Mouse (Mus musculus) forebrain, postnatal 0 days (tissue): Measurements from ENCODE around the gene Rasal2. TPM values are rescaled to one million over a fixed set of nuclear protein-coding genes. Genes with fewer than 3 reads are reported as not detected.

ENCODE experiments used
- ATAC-seq: fragments of 200-750 bp; cut with Nextera tagmentation; 2 replicates; pipeline ENCODE4 v1.8.0; 2017; ENCODE audit warnings: mild to moderate bottlenecking, moderate library complexity
- DNase-seq: peaks from one replicate; pipeline ENCODE4 v3.0.0-alpha.2; 2015
- H3K27ac ChIP-seq: fragments of 300-500 bp; sonication (generic); 2 replicates; pipeline ENCODE4 v1.5.1; 2014; ENCODE audit warnings: low read depth, mild to moderate bottlenecking, antibody characterized with exemption, low read length, moderate library complexity, mixed read lengths
- H3K27me3 ChIP-seq: fragments of 300-500 bp; sonication (generic); 2 replicates; pipeline ENCODE4 v1.6.1; 2014; ENCODE audit warnings: mild to moderate bottlenecking, low read length, mixed read lengths; ENCODE audit not compliant: insufficient read depth
- H3K36me3 ChIP-seq: fragments of 300-500 bp; sonication (generic); 2 replicates; pipeline ENCODE4 v1.6.1; 2014; ENCODE audit warnings: mild to moderate bottlenecking, moderate library complexity; ENCODE audit not compliant: insufficient read depth
- H3K4me1 ChIP-seq: fragments of 300-500 bp; sonication (generic); 2 replicates; pipeline ENCODE4 v1.6.1; 2014; ENCODE audit warnings: antibody characterized with exemption; ENCODE audit not compliant: insufficient read depth
- H3K4me2 ChIP-seq: fragments of 300-500 bp; sonication (generic); 2 replicates; pipeline ENCODE4 v1.6.1; 2014; ENCODE audit warnings: low read depth, mild to moderate bottlenecking, moderate library complexity
- H3K4me3 ChIP-seq: fragments of 300-500 bp; sonication (generic); 2 replicates; pipeline ENCODE4 v1.5.1; 2014; ENCODE audit warnings: low read depth, low read length, mixed read lengths
- H3K9ac ChIP-seq: fragments of 300-500 bp; sonication (generic); 2 replicates; pipeline ENCODE4 v1.6.1; 2014; ENCODE audit warnings: mild to moderate bottlenecking
- H3K9me3 ChIP-seq: fragments of 300-500 bp; sonication (generic); 2 replicates; pipeline ENCODE4 v1.6.1; 2016; ENCODE audit warnings: low read length
- CTCF ChIP-seq: sonication (generic); IDR thresholded peaks from 2 replicates; pipeline ENCODE4 v1.5.1; 2016; ENCODE audit warnings: antibody characterized with exemption, control low read depth, low read depth
- WGBS: fragments of 180-500 bp; shearing (Covaris S2); extraction: QIAGEN DNeasy Blood & Tissue Kit; methylation state at CpG from one replicate; pipeline ENCODE4 v1.1.7; 2014; 5-methylcytosine and 5-hydroxymethylcytosine counted together
- polyA plus RNA-seq: library from polyadenylated mRNA; unstranded; fragments of >200 nt; fragmentation: Nextera tagmentation; extraction: Ambion mirVana; gene quantifications from 2 replicates; pipeline ENCODE4 v1.2.1, GENCODE M21; 2015
- total RNA-seq: library from RNA; depleted of rRNA; stranded (reverse); fragments of >200 nt; gene quantifications from 2 replicates; pipeline ENCODE4 v1.2.3, GENCODE M21; 2014

Gene Rasal2
- total and polyA plus RNA-seq, 2 experiments from 2014 or later, result 26.3 to 42.1 TPM

- Histone ChIP-seq H3K27ac (no peak overlapping the region; the same call in 1 of the 2 replicates), H3K9ac (no peak overlapping the region), H3K4me3 (no peak overlapping the region), H3K4me2 (peak overlapping the region; percentile 24; the same call in 1 of the 2 replicates), H3K36me3 (no peaks in the 10 kb centered on the region), H3K4me1 (peaks cover 25% of the 10 kb centered on the region), H3K27me3 (no peaks in the 10 kb centered on the region), H3K9me3 (no peaks in the 10 kb centered on the region)
- ATAC-seq (peak; percentile 61), DNase-seq (no peak)
- TF ChIP-seq CTCF, result no peak
- 7% methylated on average over 14 of the region's 14 CpGs for WGBS
These were observed 27.7 kb upstream of the Rasal2 start for GRCm38 (mm10) chr1:157439973-157440641.

GRCm38 (mm10) chr1:157439101-157439500, 26.7 kb upstream of the Rasal2 start:
- peaks cover 16% of the 10 kb centered on the region; the same call in 1 of the 2 replicates for H3K4me1 ChIP-seq
- H3K27me3 ChIP-seq, result no peaks in the 10 kb centered on the region
- no peaks in the 10 kb centered on the region for H3K36me3 ChIP-seq
- ATAC-seq (no peak), DNase-seq (no peak)
- H3K27ac ChIP-seq, result no peak overlapping the region
- no peak overlapping the region for H3K4me2 ChIP-seq
- no peak overlapping the region for H3K9ac ChIP-seq
- H3K4me3 ChIP-seq, result no peak overlapping the region
- TF ChIP-seq CTCF, result no peak
- no peaks in the 10 kb centered on the region for H3K9me3 ChIP-seq
- WGBS, result 68% methylated on average over 4 of the region's 4 CpGs

GRCm38 (mm10) chr1:157438290-157438689, 25.9 kb upstream of the Rasal2 start:
- Histone ChIP-seq H3K9me3 (no peaks in the 10 kb centered on the region), H3K9ac (no peak overlapping the region), H3K4me2 (no peak overlapping the region), H3K27ac (no peak overlapping the region), H3K27me3 (no peaks in the 10 kb centered on the region), H3K36me3 (no peaks in the 10 kb centered on the region), H3K4me3 (no peak overlapping the region), H3K4me1 (0 out of 2 replicates have a peak, but pooled peaks cover 9% of the 10 kb centered on the region)
- ATAC-seq (no peak), DNase-seq (no peak)
- WGBS, result 87% methylated on average over 2 of the region's 2 CpGs
- TF ChIP-seq CTCF, result no peak

- Histone ChIP-seq H3K4me3 (no peak overlapping the region), H3K9me3 (no peaks in the 10 kb centered on the region), H3K27me3 (no peaks in the 10 kb centered on the region), H3K36me3 (no peaks in the 10 kb centered on the region), H3K9ac (no peak overlapping the region), H3K4me2 (no peak overlapping the region), H3K4me1 (0 out of 2 replicates have a peak, but pooled peaks cover 4% of the 10 kb centered on the region), H3K27ac (no peak overlapping the region)
- TF ChIP-seq CTCF, result no peak
- 88% methylated on average over 6 of the region's 6 CpGs for WGBS
- ATAC-seq (no peak), DNase-seq (no peak)
These were observed 23.5 kb upstream of the Rasal2 start for GRCm38 (mm10) chr1:157435926-157436325.

- no peak for ATAC-seq
- Histone ChIP-seq H3K36me3 (no peaks in the 10 kb centered on the region), H3K9ac (no peak overlapping the region), H3K4me1 (no peaks in the 10 kb centered on the region), H3K27me3 (no peaks in the 10 kb centered on the region), H3K9me3 (no peaks in the 10 kb centered on the region), H3K27ac (no peak overlapping the region), H3K4me2 (no peak overlapping the region), H3K4me3 (no peak overlapping the region)
- DNase-seq, result no peak
- WGBS, result 93% methylated on average over 4 of the region's 4 CpGs
- TF ChIP-seq CTCF, result no peak
These were observed 22.0 kb upstream of the Rasal2 start for GRCm38 (mm10) chr1:157434404-157434803.

GRCm38 (mm10) chr1:157433316-157433715, 20.9 kb upstream of the Rasal2 start:
- Histone ChIP-seq H3K27ac (no peak overlapping the region), H3K4me1 (no peaks in the 10 kb centered on the region), H3K9ac (no peak overlapping the region), H3K9me3 (no peaks in the 10 kb centered on the region), H3K4me3 (no peak overlapping the region), H3K36me3 (no peaks in the 10 kb centered on the region), H3K4me2 (no peak overlapping the region), H3K27me3 (no peaks in the 10 kb centered on the region)
- no peak for TF ChIP-seq CTCF
- ATAC-seq (no peak), DNase-seq (no peak)
- WGBS, result 34% methylated on average over 3 of the region's 3 CpGs

- TF ChIP-seq CTCF, result no peak
These were observed 16.0 kb upstream of the Rasal2 start for GRCm38 (mm10) chr1:157428366-157428765.

More at GRCm38 (mm10) chr1:157428366-157428765, 16.0 kb upstream of the Rasal2 start:
- Histone ChIP-seq H3K4me2 (no peak overlapping the region), H3K4me1 (no peaks in the 10 kb centered on the region), H3K9me3 (no peaks in the 10 kb centered on the region), H3K4me3 (no peak overlapping the region), H3K27me3 (no peaks in the 10 kb centered on the region), H3K36me3 (no peaks in the 10 kb centered on the region), H3K9ac (no peak overlapping the region), H3K27ac (no peak overlapping the region)
- ATAC-seq (no peak), DNase-seq (no peak)
- WGBS, result 89% methylated on average over 3 of the region's 3 CpGs
